Comparison of ENCODE assay signal across 24 mouse cellular contexts in genomic region chr14:99240563-99240962, GRCm38 (mm10).
"Had no signal": no experiment of that assay in that cellular context is flagged by ENCODE, and none has a peak within 500 bp of the region (broad histone marks: within the 10 kb centered on the region; RNA-seq: fewer than 3 reads in every experiment).

No protein-coding gene starts in this region.

- H3K4me2 ChIP-seq: heart, embryonic 11.5 days; heart, embryonic 13.5 days; heart, embryonic 15.5 days; hindbrain, embryonic 13.5 days; hindbrain, embryonic 15.5 days; kidney, embryonic 15.5 days; limb, embryonic 12.5 days had no signal

- H3K9ac ChIP-seq: heart, embryonic 13.5 days; heart, embryonic 15.5 days; hindbrain, embryonic 13.5 days; hindbrain, embryonic 15.5 days; kidney, embryonic 15.5 days; limb, embryonic 12.5 days had no signal

- DNase-seq: gastrocnemius, postnatal 14 days; gastrocnemius, postnatal 36 days; heart, adult 11 months; heart, adult 2 months; heart, postnatal 14 days; heart, postnatal 36 days; kidney, adult 11 months; kidney, adult 2 months; kidney, adult 9 months; kidney, postnatal 14 days; kidney, postnatal 36 days; layer of hippocampus, adult 9-11 months; layer of hippocampus, postnatal 36 days; left cerebral cortex, postnatal 4 days had no signal

- ATAC-seq: hindbrain, postnatal 0 days; intestine, embryonic 16.5 days had no signal

- H3K36me3 ChIP-seq: heart, embryonic 15.5 days had no signal

- H3K27me3 ChIP-seq: heart, embryonic 13.5 days; heart, embryonic 15.5 days; hindbrain, embryonic 13.5 days; hindbrain, embryonic 15.5 days; kidney, embryonic 15.5 days; limb, embryonic 12.5 days had no signal

- H3K9me3 ChIP-seq: heart, embryonic 13.5 days; heart, embryonic 15.5 days; hindbrain, embryonic 13.5 days; hindbrain, embryonic 15.5 days; kidney, embryonic 15.5 days; limb, embryonic 12.5 days had no signal

- H3K4me1 ChIP-seq: heart, embryonic 13.5 days; heart, embryonic 15.5 days; hindbrain, embryonic 13.5 days; hindbrain, embryonic 15.5 days; kidney, embryonic 15.5 days; limb, embryonic 12.5 days had no signal

- H3K4me3 ChIP-seq: heart, adult 2 months; heart, embryonic 13.5 days; heart, embryonic 15.5 days; hindbrain, embryonic 13.5 days; hindbrain, embryonic 15.5 days; kidney, embryonic 15.5 days; limb, embryonic 12.5 days had no signal

- H3K27ac ChIP-seq: heart, adult 2 months; heart, embryonic 13.5 days; heart, embryonic 15.5 days; hindbrain, embryonic 13.5 days; hindbrain, embryonic 15.5 days; hindbrain, postnatal 0 days; kidney, embryonic 15.5 days; kidney, postnatal 0 days; limb, embryonic 12.5 days had no signal
